Mouse (Mus musculus): ENCODE measurements at regions not wholly inside any gene's neighbourhood (a gene's known extent, or its start where the extent isn't known, plus 50 kb on each side); places are given as distances from the start of the nearest gene placed in this dataset.

DNA sequence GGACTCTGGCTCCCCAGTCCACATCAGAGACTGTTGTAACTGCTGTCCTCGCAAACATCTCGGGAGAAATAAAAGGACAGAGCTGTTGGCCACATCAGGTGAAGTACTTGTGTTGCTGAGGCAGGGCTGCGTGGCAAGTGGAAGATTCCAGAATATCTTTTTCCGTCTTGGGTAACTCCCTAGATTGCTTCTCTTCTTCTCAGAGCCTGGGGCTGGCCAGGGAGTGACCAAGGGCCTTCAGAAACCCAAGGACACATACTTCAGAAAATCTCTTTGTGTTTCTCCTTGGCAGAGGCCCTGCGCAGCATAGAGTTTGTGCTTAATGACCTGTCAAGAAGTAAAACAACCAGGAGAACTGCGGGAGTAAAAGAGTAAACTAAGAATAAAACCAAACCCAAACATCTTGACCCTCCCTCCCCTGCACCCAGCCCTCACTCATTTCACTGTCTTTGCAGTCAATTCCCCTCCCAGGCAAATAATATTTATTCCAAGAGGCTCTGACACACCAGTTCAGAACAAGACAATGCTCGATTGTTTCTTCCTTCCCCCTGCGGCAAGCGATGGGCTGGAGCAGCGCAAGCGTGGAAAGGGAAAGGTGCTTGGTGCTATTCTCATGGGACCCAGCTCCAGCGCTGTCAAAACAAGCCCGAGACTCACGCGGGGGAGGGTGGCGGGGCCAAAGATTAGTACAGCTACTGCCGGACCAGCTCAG is 223.6 kb upstream of the Tmem45b start:
- TF ChIP-seq CTCF (IDR thresholded peaks at IDR 0.05; ENCODE audit: control insufficient read depth, insufficient read depth, insufficient replicate concordance, low read depth, low read length) = no peak
- TF ChIP-seq POLR2A (IDR thresholded peaks at IDR 0.05; ENCODE audit: control insufficient read depth, low read depth, low read length) = no peak
